Mouse (Mus musculus) cerebellum, adult 2 months (tissue): ENCODE measurements around the gene Prrx1.

ENCODE experiments used
- CTCF ChIP-seq: fragments of 200-500 bp; IDR thresholded peaks from 2 replicates; pipeline ENCODE4 v1.5.1; 2011; ENCODE audit warnings: low read depth, mild to moderate bottlenecking, control low read depth, low read length, moderate library complexity, borderline replicate concordance; ENCODE audit not compliant: insufficient read depth
- POLR2A ChIP-seq: fragments of 200-500 bp; IDR thresholded peaks from 2 replicates; pipeline ENCODE4 v1.6.1; 2011; ENCODE audit warnings: low read length, control low read depth, borderline replicate concordance; ENCODE audit not compliant: insufficient read depth

GRCm38 (mm10) chr1:163355626-163356156 is 42.2 kb upstream of the Prrx1 start:
- TF ChIP-seq CTCF (no peak), POLR2A (no peak)
